Mouse (Mus musculus): ENCODE data around the gene Fgf22.

Fgf22 gene

GRCm38 (mm10) chr10:79793051-79793737 is 38.3 kb downstream of the Fgf22 start, which contains the start of gene Palm:
Gene Palm (plus strand): TSS chr10:79793572.
- peak; percentile 69 for DNase-seq (ENCODE audit: low spot score)

- no peak for DNase-seq (ENCODE audit: low spot score)
These were observed 39.0 kb downstream of the Fgf22 start for GRCm38 (mm10) chr10:79793738-79794490.

GRCm38 (mm10) chr10:79794491-79794931 is 39.6 kb downstream of the Fgf22 start:
- peak; percentile 63 for DNase-seq (ENCODE audit: low spot score)

GRCm38 (mm10) chr10:79795905-79796304 is 41.0 kb downstream of the Fgf22 start:
- no peak for DNase-seq (ENCODE audit: low spot score)

- DNase-seq (ENCODE audit: low spot score): no peak
These were observed 42.5 kb downstream of the Fgf22 start for GRCm38 (mm10) chr10:79797326-79797725.

GRCm38 (mm10) chr10:79798289-79798928 is 43.5 kb downstream of the Fgf22 start:
- no peak for DNase-seq (ENCODE audit: low spot score)

- no peak for DNase-seq (ENCODE audit: low spot score)
These were observed 45.6 kb downstream of the Fgf22 start for GRCm38 (mm10) chr10:79800508-79800907.

GRCm38 (mm10) chr10:79801837-79802236 is 47.0 kb downstream of the Fgf22 start:
- no peak for DNase-seq (ENCODE audit: low spot score)

- DNase-seq (ENCODE audit: low spot score): no peak
These were observed 47.6 kb downstream of the Fgf22 start for GRCm38 (mm10) chr10:79802331-79802971.

- DNase-seq (ENCODE audit: low spot score): no peak
These were observed 48.9 kb downstream of the Fgf22 start for GRCm38 (mm10) chr10:79803716-79804323.

- no peak for DNase-seq (ENCODE audit: low spot score)
These were observed 50.8 kb downstream of the Fgf22 start for GRCm38 (mm10) chr10:79805636-79806035.

GRCm38 (mm10) chr10:79806331-79806730 is 51.5 kb downstream of the Fgf22 start:
- DNase-seq (ENCODE audit: low spot score): no peak

GRCm38 (mm10) chr10:79806972-79807371 is 52.1 kb downstream of the Fgf22 start:
- DNase-seq (ENCODE audit: low spot score): no peak

- no peak for DNase-seq (ENCODE audit: low spot score)
These were observed 53.0 kb downstream of the Fgf22 start for GRCm38 (mm10) chr10:79807826-79808225.
